Mouse (Mus musculus): ENCODE results near the gene Rab11fip4. TPM values are rescaled to one million over a fixed set of nuclear protein-coding genes. Genes with fewer than 3 reads are reported as not detected.
A peak's percentile ranks its signal among the peaks of the same experiment; 100 is the strongest.

The Rab11fip4 gene
- polyA plus RNA-seq, 1 experiment from 2014 or later: 9.1 TPM

DNA sequence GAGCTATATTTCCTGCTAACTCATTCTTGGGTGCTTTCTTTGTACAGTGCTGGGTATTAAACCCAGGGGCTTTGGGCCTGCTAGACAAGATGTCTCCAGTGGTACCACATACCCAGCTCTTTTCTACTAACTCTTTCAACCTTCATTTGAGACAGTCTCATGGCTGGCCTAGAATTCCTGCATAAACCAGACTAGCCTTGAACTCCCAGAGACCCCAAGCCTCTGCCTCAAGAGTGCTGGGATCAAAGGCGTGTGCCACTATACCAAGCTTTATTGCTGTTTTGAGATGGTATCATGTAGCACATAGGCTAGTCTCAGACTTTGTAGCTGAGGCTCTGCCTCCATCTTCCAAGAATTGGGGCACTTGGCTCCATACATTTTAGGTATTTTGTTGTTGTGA is 65.5 kb downstream of the Rab11fip4 start:
- no peak overlapping the region for H3K9ac ChIP-seq (ENCODE audit: low read depth, low read length)
- H3K4me3 ChIP-seq (replicated peaks; ENCODE audit: low read depth, low read length): no peak overlapping the region
- H3K9me3 ChIP-seq (replicated peaks; ENCODE audit: low read length): no peaks in the 10 kb centered on the region
- H3K27ac ChIP-seq: no peak overlapping the region
- TF ChIP-seq CTCF (IDR thresholded peaks at IDR 0.05; ENCODE audit: low read depth): no peak
- H3K36me3 ChIP-seq (ENCODE audit: insufficient read depth, low read length): no peaks in the 10 kb centered on the region
- H3K4me1 ChIP-seq (replicated peaks; ENCODE audit: insufficient read depth, low read length): peaks cover 9% of the 10 kb centered on the region
- 62% methylated on average over 1 of the region's 1 CpGs for WGBS
- ATAC-seq (replicated peaks; ENCODE audit: low FRiP score, low read depth) (no peak), DNase-seq (ENCODE audit: low spot score) (no peak)
- H3K27me3 ChIP-seq (ENCODE audit: insufficient read depth, low read length): no peaks in the 10 kb centered on the region
- H3K4me2 ChIP-seq (ENCODE audit: low read length): no peak overlapping the region

DNA sequence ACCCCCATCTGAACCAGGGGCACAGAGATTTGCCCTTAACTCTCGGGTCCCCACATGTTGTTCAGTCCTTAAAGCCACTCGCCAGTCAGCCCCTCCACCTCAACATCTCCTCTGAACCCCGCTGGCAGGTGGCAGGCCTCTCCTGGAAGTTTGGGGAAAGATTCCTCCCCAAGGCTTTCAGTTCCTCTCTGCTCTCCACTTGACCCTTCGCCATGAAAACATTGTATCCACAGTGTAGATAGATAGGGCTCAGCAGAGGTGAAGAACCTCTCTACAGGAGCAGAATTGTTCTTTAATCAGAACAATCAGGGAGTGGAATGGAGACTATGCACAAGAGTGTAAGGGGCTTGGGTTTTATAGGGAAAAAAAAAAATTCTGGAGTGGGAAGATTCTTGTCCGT is 66.0 kb downstream of the Rab11fip4 start:
- no peak for TF ChIP-seq CTCF (IDR thresholded peaks at IDR 0.05; ENCODE audit: low read depth)
- H3K4me3 ChIP-seq (replicated peaks; ENCODE audit: low read depth, low read length): no peak overlapping the region
- H3K4me2 ChIP-seq (ENCODE audit: low read length): no peak overlapping the region
- no peaks in the 10 kb centered on the region for H3K36me3 ChIP-seq (ENCODE audit: insufficient read depth, low read length)
- DNase-seq (ENCODE audit: low spot score) (no peak), ATAC-seq (replicated peaks; ENCODE audit: low FRiP score, low read depth) (no peak)
- H3K9me3 ChIP-seq (replicated peaks; ENCODE audit: low read length): no peaks in the 10 kb centered on the region
- H3K27me3 ChIP-seq (ENCODE audit: insufficient read depth, low read length): no peaks in the 10 kb centered on the region
- WGBS: 84% methylated on average over 5 of the region's 5 CpGs
- H3K9ac ChIP-seq (ENCODE audit: low read depth, low read length): no peak overlapping the region
- peaks cover 11% of the 10 kb centered on the region for H3K4me1 ChIP-seq (replicated peaks; ENCODE audit: insufficient read depth, low read length)
- H3K27ac ChIP-seq: no peak overlapping the region

- Histone ChIP-seq H3K9ac (ENCODE audit: low read depth, low read length) (no peak overlapping the region), H3K4me2 (ENCODE audit: low read length) (no peak overlapping the region), H3K9me3 (replicated peaks; ENCODE audit: low read length) (no peaks in the 10 kb centered on the region), H3K27ac (no peak overlapping the region), H3K4me1 (replicated peaks; ENCODE audit: insufficient read depth, low read length) (peaks cover 20% of the 10 kb centered on the region), H3K4me3 (replicated peaks; ENCODE audit: low read depth, low read length) (no peak overlapping the region), H3K36me3 (ENCODE audit: insufficient read depth, low read length) (no peaks in the 10 kb centered on the region), H3K27me3 (ENCODE audit: insufficient read depth, low read length) (no peaks in the 10 kb centered on the region)
- WGBS: 80% methylated on average over 10 of the region's 10 CpGs
- TF ChIP-seq CTCF (IDR thresholded peaks at IDR 0.05; ENCODE audit: low read depth): no peak
- ATAC-seq (replicated peaks; ENCODE audit: low FRiP score, low read depth) (no peak), DNase-seq (ENCODE audit: low spot score) (no peak)
These were observed 67.3 kb downstream of the Rab11fip4 start for GRCm38 (mm10) chr11:79658205-79658825.

- WGBS: under 1% methylated on average over 68 of the region's 69 CpGs
- peak; percentile 89 for ATAC-seq (replicated peaks; ENCODE audit: low FRiP score, low read depth)
These were observed 69.6 kb downstream of the Rab11fip4 start for GRCm38 (mm10) chr11:79660361-79661205.

DNA sequence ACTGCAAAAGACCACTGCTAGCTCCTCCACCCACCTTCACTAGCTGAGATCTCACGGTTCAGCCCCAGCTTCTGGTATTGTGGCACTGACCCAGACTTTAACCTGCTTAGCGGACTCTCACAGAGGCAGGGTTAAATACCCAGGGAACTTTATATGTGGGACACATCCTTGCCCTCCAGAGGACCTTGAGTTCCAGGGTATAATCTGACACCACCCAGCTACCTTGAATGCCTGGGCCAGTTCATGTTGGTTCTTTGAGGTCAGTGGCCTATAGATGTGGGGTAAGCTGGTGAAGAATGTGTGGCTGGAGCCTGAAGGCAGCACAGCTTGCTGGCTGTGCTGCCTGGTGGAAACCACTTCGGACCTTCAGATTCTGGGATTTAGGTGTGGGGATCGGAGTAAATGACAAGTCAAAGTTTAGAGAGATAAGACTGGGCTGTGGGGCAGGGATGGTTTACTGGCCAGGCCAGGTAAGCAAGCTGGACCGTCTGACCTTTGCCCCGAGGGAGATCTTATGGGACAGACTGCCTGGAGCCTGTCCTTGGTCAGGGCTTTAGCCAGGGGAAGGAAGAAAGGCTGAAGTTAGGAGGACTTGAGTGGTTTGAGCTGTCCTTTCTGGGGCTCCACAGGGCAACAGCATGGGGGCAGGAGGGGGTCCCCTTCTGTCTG is 71.0 kb downstream of the Rab11fip4 start:
- DNase-seq (ENCODE audit: low spot score): no peak
- H3K36me3 ChIP-seq (ENCODE audit: insufficient read depth, low read length): no peaks in the 10 kb centered on the region
- H3K27ac ChIP-seq: peak overlapping the region; percentile 78
- TF ChIP-seq CTCF (IDR thresholded peaks at IDR 0.05; ENCODE audit: low read depth): no peak
- H3K9ac ChIP-seq (ENCODE audit: low read depth, low read length): peak overlapping the region; percentile 69
- peak overlapping the region; percentile 89 for H3K4me2 ChIP-seq (ENCODE audit: low read length)
- H3K27me3 ChIP-seq (ENCODE audit: insufficient read depth, low read length): no peaks in the 10 kb centered on the region
- ATAC-seq (replicated peaks; ENCODE audit: low FRiP score, low read depth): no peak
- H3K9me3 ChIP-seq (replicated peaks; ENCODE audit: low read length): no peaks in the 10 kb centered on the region
- peaks cover 25% of the 10 kb centered on the region for H3K4me1 ChIP-seq (replicated peaks; ENCODE audit: insufficient read depth, low read length)
- WGBS: 56% methylated on average over 6 of the region's 6 CpGs
- H3K4me3 ChIP-seq (replicated peaks; ENCODE audit: low read depth, low read length): peak overlapping the region; percentile 55

More at GRCm38 (mm10) chr11:79660361-79661205, 69.6 kb downstream of the Rab11fip4 start:
- Histone ChIP-seq H3K9ac (ENCODE audit: low read depth, low read length) (peak overlapping the region; percentile 69), H3K27me3 (ENCODE audit: insufficient read depth, low read length) (no peaks in the 10 kb centered on the region), H3K4me1 (replicated peaks; ENCODE audit: insufficient read depth, low read length) (peaks cover 25% of the 10 kb centered on the region), H3K27ac (peak overlapping the region; percentile 78), H3K36me3 (ENCODE audit: insufficient read depth, low read length) (no peaks in the 10 kb centered on the region), H3K9me3 (replicated peaks; ENCODE audit: low read length) (no peaks in the 10 kb centered on the region), H3K4me3 (replicated peaks; ENCODE audit: low read depth, low read length) (peak overlapping the region; percentile 55), H3K4me2 (ENCODE audit: low read length) (peak overlapping the region; percentile 89)
- DNase-seq (ENCODE audit: low spot score): peak; percentile 83
- TF ChIP-seq CTCF (IDR thresholded peaks at IDR 0.05; ENCODE audit: low read depth): no peak

DNA sequence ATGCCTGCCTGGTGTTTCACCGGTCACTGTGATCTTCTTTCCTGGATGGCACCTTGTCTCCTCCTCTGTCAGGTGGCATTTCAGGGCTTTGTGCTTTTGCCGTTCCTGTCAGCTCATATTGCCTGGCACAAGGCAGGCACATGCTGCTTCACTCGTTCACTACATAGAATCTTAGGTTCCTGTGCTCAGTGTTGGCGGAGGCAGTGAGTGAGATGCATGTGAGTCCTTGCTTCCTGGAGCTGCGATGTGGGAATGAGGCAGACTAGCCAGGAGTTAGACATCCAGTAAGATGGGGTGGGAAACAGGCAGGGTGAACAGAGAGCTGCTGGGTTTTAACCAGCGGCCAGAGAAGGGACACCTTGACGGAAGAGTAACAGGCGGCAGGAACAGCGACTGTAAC is 72.1 kb downstream of the Rab11fip4 start:
- no peak for TF ChIP-seq CTCF (IDR thresholded peaks at IDR 0.05; ENCODE audit: low read depth)
- Histone ChIP-seq H3K4me2 (ENCODE audit: low read length) (peak overlapping the region; percentile 89), H3K4me1 (replicated peaks; ENCODE audit: insufficient read depth, low read length) (peaks cover 25% of the 10 kb centered on the region), H3K9me3 (replicated peaks; ENCODE audit: low read length) (no peaks in the 10 kb centered on the region), H3K27me3 (ENCODE audit: insufficient read depth, low read length) (no peaks in the 10 kb centered on the region), H3K27ac (no peak overlapping the region), H3K4me3 (replicated peaks; ENCODE audit: low read depth, low read length) (no peak overlapping the region), H3K36me3 (ENCODE audit: insufficient read depth, low read length) (no peaks in the 10 kb centered on the region), H3K9ac (ENCODE audit: low read depth, low read length) (0 out of 2 replicates have a peak overlapping the region, but pooled peaks have one; percentile 47)
- 66% methylated on average over 9 of the region's 9 CpGs for whole genome bisulfite sequencing
- no peak for ATAC-seq (replicated peaks; ENCODE audit: low FRiP score, low read depth)
- DNase-seq (ENCODE audit: low spot score): no peak

Measured in kidney, postnatal 0 days (tissue).